Mouse (Mus musculus) ovary, postnatal 36 days (tissue): ENCODE measurements around the gene Esrrg.

Experiments
- DNase-seq: peaks from one replicate; pipeline ENCODE4 v3.0.0; 2022; ENCODE audit warnings: low spot score, mixed read lengths

Esrrg gene

DNA sequence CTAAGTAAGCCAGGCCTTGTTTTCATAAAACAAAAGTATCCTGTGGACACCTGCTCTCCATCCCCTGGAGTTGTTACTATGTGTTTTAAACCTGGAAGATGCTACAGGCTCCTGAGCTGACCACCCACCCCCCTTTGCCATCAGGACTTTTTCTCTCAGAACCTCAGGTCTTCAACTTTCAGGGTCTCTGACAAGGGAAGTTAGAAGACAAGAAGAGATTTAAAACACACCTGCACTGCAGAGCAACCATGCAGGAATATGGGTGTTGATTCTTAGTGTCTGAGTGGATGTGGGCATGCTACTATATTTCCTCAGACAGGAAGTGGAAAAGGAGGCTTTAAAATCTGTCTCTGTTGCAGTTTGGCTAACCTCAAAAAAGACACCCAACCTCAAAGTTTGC lies 98.6 kb downstream of the Esrrg start:
- no peak for DNase-seq

GRCm38 (mm10) chr1:187710434-187710948 lies 101.9 kb downstream of the Esrrg start:
- no peak for DNase-seq

GRCm38 (mm10) chr1:187721035-187721434 lies 112.4 kb downstream of the Esrrg start:
- no peak for DNase-seq

GRCm38 (mm10) chr1:187722016-187722415 lies 113.4 kb downstream of the Esrrg start:
- DNase-seq, result no peak

DNA sequence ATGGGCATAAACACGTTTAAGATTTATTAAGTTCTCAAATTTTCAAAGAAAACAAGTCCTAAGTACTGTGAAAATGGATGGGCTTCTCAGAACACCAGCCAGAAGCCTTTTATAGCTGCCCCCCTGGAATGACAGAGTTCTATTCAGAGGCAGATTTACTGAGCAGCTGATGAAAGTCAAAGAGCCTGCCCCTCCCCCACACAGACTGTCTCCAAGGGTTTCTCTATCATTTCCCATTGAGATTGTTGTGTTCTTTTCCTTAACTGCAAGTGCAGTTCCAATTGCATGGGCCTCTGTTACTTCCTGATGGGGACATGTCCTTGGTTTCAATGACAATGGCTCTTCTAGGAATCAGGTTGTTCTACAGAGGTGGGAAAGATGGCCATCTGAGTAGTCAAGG lies 116.1 kb downstream of the Esrrg start:
- no peak for DNase-seq

- no peak for DNase-seq
Measured at GRCm38 (mm10) chr1:187725351-187725750, 116.8 kb downstream of the Esrrg start.

DNA sequence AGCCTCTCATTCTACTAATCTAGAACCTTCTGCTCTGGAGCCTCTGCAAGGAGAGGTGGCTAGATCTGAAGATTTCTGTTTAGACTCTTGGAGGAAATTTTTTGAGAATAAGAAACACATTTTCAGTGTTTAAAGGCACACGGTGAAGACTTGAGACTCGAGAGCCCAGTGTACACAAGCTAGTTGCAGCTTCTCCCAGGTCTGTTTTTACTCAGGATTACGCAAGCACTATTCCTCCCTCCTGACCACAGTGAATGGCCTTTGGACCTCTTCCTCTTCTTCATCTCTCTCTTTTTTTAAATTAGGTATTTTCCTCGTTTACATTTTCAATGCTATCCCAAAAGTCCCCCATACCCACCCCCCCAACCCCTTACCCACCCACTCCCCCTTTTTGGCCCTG lies 122.6 kb downstream of the Esrrg start:
- no peak for DNase-seq

GRCm38 (mm10) chr1:187736507-187736906 lies 127.9 kb downstream of the Esrrg start:
- no peak for DNase-seq

GRCm38 (mm10) chr1:187737296-187737695 lies 128.7 kb downstream of the Esrrg start:
- DNase-seq, result no peak

DNA sequence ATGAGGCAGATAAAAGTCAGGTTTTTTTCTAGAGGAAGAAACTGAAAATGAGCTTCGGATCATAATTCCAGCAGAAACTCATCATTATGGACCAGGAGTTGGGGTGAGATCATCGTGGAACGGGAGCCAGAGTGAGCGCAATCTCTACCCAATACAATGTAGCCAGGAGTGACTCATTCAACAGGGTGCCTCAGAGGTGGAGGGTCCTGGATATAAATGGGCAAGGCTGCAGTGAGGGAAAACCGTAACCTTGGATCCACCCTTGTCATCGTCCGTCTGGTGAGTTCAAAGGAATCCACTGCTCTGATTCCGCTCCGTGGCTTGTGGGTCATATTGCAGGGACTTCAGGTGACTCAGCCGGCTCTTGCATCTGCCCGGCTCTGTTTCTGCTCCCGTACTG lies 131.9 kb downstream of the Esrrg start:
- DNase-seq, result no peak

DNA sequence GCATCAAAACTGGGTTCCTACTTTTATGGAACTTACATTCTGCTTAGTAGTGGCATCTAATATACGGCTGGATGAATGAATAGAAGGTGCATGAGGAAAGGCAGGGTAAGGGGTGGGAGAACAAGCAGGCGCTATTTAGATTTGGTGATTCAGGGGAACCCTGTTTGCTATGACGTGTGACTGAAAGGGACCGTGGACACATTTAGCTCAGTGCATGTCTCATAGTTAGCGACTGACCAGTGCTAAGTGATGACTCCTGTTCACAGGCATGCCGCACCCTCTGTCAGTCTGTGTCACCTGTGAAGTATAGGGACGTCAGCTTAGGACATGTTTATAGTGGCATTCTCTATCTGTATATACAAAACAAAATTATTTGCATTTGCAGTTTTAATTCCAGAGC lies 132.7 kb downstream of the Esrrg start:
- no peak for DNase-seq

- DNase-seq, result no peak
Measured at GRCm38 (mm10) chr1:187742071-187742470, 133.5 kb downstream of the Esrrg start.

DNA sequence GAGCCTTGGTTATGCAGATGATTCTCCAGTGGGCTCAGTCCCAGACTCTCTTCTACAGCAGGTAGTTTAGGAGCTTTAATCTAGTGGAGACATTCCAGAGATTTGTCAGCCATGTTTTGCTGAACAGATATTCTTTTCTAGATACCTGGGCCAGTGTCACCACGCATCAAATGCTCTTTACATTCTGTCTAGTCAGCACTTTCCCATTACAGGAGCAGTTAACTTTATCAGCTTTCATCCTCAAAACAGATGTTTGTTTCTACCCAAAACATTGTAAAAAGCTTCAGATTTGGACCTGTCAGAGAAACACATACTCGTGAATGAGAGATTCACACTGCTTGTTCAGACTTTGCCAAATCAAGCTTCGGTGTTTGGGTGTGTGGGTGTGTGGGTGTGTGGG lies 140.7 kb downstream of the Esrrg start:
- DNase-seq, result no peak

DNA sequence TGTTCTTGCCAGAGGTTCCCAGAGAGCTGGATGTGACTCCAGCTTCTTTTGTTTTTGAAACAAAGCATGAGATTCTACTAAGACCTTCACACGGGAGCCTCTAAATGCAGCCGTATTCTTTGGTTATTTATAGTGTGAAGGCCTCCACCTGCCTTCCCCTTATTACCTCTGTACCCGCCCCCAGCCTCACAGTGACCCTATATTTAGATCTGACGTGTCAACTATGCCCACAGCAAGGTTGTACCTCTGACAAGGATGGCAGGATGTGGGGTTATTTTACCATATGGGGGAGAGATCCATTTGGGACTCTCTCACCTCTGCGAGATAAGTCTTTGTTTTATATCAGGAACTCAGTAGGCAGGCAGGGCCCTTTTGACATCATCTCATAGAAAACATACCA lies 141.3 kb downstream of the Esrrg start:
- DNase-seq, result no peak

GRCm38 (mm10) chr1:187755528-187755927 lies 146.9 kb downstream of the Esrrg start:
- DNase-seq, result no peak

- DNase-seq, result no peak
Measured at GRCm38 (mm10) chr1:187757981-187758380, 149.4 kb downstream of the Esrrg start.

GRCm38 (mm10) chr1:187758546-187758945 lies 150.0 kb downstream of the Esrrg start:
- DNase-seq, result no peak

GRCm38 (mm10) chr1:187759536-187759935 lies 150.9 kb downstream of the Esrrg start:
- DNase-seq, result no peak

DNA sequence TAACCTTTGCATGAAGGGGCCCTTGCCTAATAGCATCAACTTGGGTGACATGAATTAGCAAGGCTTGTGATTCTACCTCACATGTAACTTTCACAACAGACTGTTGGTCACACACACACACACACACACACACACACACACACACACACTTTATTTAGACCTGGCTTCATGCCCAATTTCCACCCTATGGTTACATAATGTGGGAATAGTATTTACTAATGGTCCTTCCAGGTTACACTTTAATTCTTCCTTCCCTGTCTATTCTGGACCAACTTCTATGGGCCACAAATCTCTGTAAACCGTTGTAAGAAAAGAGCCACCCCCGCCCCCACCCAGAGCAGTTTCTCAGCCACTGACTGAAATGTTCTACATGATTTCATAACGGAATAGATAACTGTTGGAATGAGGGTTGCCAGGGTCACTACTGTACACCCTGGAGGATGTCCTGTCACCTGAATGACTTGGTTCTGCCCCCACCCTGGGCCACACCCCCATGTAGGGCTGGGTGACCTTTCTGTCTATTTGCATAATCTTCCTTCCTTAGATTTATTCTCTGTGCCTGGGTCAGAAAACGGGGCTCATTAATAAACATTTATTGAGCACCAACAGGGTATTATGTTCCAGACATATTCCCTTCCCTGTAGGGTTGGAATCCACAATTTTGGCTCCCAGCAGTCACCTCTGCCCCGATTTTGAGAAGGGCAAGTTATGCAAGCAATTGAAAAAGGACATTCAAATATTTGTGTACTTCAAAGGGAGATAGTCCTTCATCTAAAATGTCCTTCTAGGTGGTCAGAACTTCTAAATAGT lies 154.3 kb downstream of the Esrrg start:
- no peak for DNase-seq

- no peak for DNase-seq
Measured at GRCm38 (mm10) chr1:187763451-187763755, 154.8 kb downstream of the Esrrg start.

DNA sequence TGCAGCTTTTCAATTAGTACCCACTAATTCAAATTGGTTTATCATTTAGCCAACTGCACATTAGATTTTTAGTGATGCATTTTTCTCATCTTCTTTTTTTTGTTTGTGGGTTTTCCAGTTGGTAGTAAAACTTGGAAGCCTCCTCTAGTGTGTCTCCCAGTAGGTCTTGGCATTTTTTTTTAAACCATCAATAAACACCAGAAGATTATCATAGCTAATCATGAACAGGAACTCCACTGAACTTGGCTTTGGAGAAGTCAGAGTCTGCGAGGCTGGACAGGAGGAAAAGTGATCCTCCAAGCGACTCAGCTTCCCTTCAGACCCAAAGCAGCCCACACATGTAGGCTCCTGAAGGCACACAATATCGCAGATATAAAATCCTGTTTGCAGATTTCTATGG lies 155.2 kb downstream of the Esrrg start:
- DNase-seq, result no peak

DNA sequence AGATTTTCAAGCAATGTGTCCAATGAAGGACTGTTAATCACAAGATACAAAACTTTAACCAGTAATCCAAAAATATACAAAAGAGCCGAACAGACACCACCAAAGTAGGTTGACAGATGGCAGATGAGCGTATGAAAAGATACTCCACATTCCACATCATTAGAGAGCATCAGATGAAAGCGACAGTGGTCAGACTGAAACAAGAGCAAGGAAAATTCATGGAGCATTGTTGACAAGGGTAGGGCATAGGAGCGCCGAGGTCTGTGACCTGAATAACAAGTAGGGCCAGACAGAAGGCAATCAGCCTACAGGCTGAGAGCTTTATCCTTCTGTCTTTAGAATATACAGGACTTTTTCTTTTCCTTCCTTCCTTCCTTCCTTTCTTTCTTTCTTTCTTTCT lies 157.0 kb downstream of the Esrrg start:
- no peak for DNase-seq

DNA sequence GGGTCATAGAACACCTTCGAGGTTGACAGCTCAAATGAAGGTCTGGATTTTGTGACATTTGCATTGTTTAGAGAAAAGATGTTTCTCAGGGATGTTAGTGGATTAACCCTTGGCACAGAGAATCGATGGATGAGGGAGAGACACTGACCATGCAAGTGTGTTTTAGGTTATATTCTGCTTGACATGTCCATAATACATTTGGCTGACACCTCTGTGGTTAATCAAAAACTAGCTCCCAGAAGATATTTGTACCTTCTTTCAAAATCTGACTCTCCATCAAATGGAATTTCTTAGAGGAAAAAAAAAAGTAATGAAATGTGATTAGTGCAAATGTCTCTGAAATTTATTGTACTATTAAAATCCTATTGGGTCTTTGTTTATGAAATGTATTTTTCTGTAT lies 158.8 kb downstream of the Esrrg start:
- no peak for DNase-seq

GRCm38 (mm10) chr1:187770234-187770633 lies 161.6 kb downstream of the Esrrg start:
- no peak for DNase-seq
